In genomic region chr17:25410786-25411185, GRCm38 (mm10) we compare ENCODE assay signal across 15 mouse cellular contexts. TPM values are rescaled to one million over a fixed set of nuclear protein-coding genes. Genes with fewer than 3 reads are reported as not detected.
DNase-seq lines count a peak whose midpoint lies in the region; ATAC-seq and TF ChIP-seq lines count a peak whose summit lies in the region.
"Had no signal": no experiment of that assay in that cellular context is flagged by ENCODE, and none has a peak within 500 bp of the region (broad histone marks: within the 10 kb centered on the region; RNA-seq: fewer than 3 reads in every experiment).

No protein-coding gene starts in this region.

- H3K9me3 ChIP-seq in embryonic facial prominence, embryonic 13.5 days, result no peaks in the 10 kb centered on the region
- no peaks in the 10 kb centered on the region for H3K9me3 ChIP-seq in embryonic facial prominence, embryonic 10.5 days
- no peaks in the 10 kb centered on the region for H3K9me3 ChIP-seq in limb, embryonic 15.5 days

- peak overlapping the region; percentile 55; the same call in 1 of the 2 replicates for H3K27ac ChIP-seq in embryonic facial prominence, embryonic 13.5 days
- no peak overlapping the region for H3K27ac ChIP-seq in embryonic facial prominence, embryonic 10.5 days (replicated peaks)
- peak overlapping the region; percentile 61 for H3K27ac ChIP-seq in layer of hippocampus, adult 2 months
- H3K27ac ChIP-seq in limb, embryonic 15.5 days, result 0 out of 2 replicates have a peak overlapping the region, but pooled peaks have one; percentile 47

- WGBS in embryonic facial prominence, embryonic 13.5 days, result 33% methylated on average over 7 of the region's 7 CpGs
- WGBS in embryonic facial prominence, embryonic 10.5 days, result 57% methylated on average over 7 of the region's 7 CpGs
- WGBS in limb, embryonic 15.5 days, result 21% methylated on average over 7 of the region's 7 CpGs

- TF ChIP-seq CTCF in layer of hippocampus, adult 2 months (conservative IDR thresholded peaks at IDR 0.05), result no peak
- no peak for TF ChIP-seq CTCF in brain, embryonic 14.5 days (IDR thresholded peaks at IDR 0.05; ENCODE audit: borderline replicate concordance, extremely low read depth, insufficient read depth, insufficient read length)

- no peak overlapping the region for H3K9ac ChIP-seq in embryonic facial prominence, embryonic 13.5 days
- H3K9ac ChIP-seq in limb, embryonic 15.5 days, result no peak overlapping the region

- TF ChIP-seq POLR2A in brain, embryonic 14.5 days (IDR thresholded peaks at IDR 0.05; ENCODE audit: borderline replicate concordance, extremely low read depth, insufficient read depth, insufficient read length, poor library complexity, severe bottlenecking), result no peak

- no peak for ATAC-seq in embryonic facial prominence, embryonic 13.5 days (ENCODE audit: insufficient number of reproducible peaks, insufficient read depth, low FRiP score, low TSS enrichment, low read depth)
- no peak for ATAC-seq in limb, embryonic 15.5 days (ENCODE audit: insufficient number of reproducible peaks, low FRiP score, low TSS enrichment, low read depth)
- ATAC-seq in CD4-positive, CD25-positive, alpha-beta regulatory T cell, adult 4 months, result no peak

- peaks cover 78% of the 10 kb centered on the region for H3K4me1 ChIP-seq in embryonic facial prominence, embryonic 13.5 days
- peaks cover 70% of the 10 kb centered on the region for H3K4me1 ChIP-seq in embryonic facial prominence, embryonic 10.5 days
- H3K4me1 ChIP-seq in limb, embryonic 15.5 days, result peaks cover 73% of the 10 kb centered on the region

- H3K4me2 ChIP-seq in embryonic facial prominence, embryonic 13.5 days, result no peak overlapping the region
- no peak overlapping the region for H3K4me2 ChIP-seq in limb, embryonic 15.5 days

- DNase-seq in embryonic facial prominence, embryonic 10.5 days (ENCODE audit: low spot score), result no peak
- no peak for DNase-seq in layer of hippocampus, adult 2 months (ENCODE audit: low spot score in 2 of 2)
- DNase-seq in layer of hippocampus, postnatal 25 days (ENCODE audit: extremely low spot score in 1 of 2, low spot score in 1 of 2), result no peak
- DNase-seq in brain, embryonic 14.5 days (ENCODE audit: low read depth), result peak; percentile 66
- no peak for DNase-seq in thymus, postnatal 36 days
- DNase-seq: cerebellum, adult 8-10 months; kidney, postnatal 14 days; lung, adult 2 months; thymus, adult 18-20 months had no signal

- no peaks in the 10 kb centered on the region for H3K27me3 ChIP-seq in embryonic facial prominence, embryonic 13.5 days
- H3K27me3 ChIP-seq in embryonic facial prominence, embryonic 10.5 days (replicated peaks; ENCODE audit: low read depth, poor library complexity, severe bottlenecking), result peaks cover 15% of the 10 kb centered on the region; the same call in 1 of the 2 replicates
- H3K27me3 ChIP-seq in limb, embryonic 15.5 days, result no peaks in the 10 kb centered on the region

- H3K4me3 ChIP-seq in embryonic facial prominence, embryonic 13.5 days, result no peak overlapping the region
- no peak overlapping the region for H3K4me3 ChIP-seq in embryonic facial prominence, embryonic 10.5 days
- no peak overlapping the region for H3K4me3 ChIP-seq in layer of hippocampus, adult 2 months
- H3K4me3 ChIP-seq in limb, embryonic 15.5 days, result no peak overlapping the region

- no peaks in the 10 kb centered on the region for H3K36me3 ChIP-seq in embryonic facial prominence, embryonic 13.5 days
- no peaks in the 10 kb centered on the region for H3K36me3 ChIP-seq in embryonic facial prominence, embryonic 10.5 days (replicated peaks)
- H3K36me3 ChIP-seq in limb, embryonic 15.5 days, result no peaks in the 10 kb centered on the region

RNA-seq across cellular contexts. Expression of gene Cacna1h, which starts 22.8 kb away (rescaled TPM):
- 6.2 and 8.6 TPM in 2 replicates for polyA plus RNA-seq in embryonic facial prominence, embryonic 13.5 days (2015; fragmentation: Nextera tagmentation; extraction: Ambion mirVana)
- 2.9 and 3.3 TPM in 2 replicates for polyA plus RNA-seq in embryonic facial prominence, embryonic 10.5 days (2016; fragmentation: Nextera tagmentation; extraction: Ambion mirVana)
- 100 to 1,000 TPM; 121 to 142 TPM for total RNA-seq in layer of hippocampus, adult 2 months (2021)
- total RNA-seq in layer of hippocampus, postnatal 25 days (2021), result 100 to 1,000 TPM in 1 of 2 experiments, 10 to 100 TPM in 1; 91.0 to 119 TPM
- polyA plus RNA-seq in brain, embryonic 14.5 days (2012; rRNA removed), result 90.4 and 118 TPM in 2 replicates
- polyA plus RNA-seq in limb, embryonic 15.5 days (2015; fragmentation: Nextera tagmentation; extraction: Ambion mirVana), result 3.8 and 4.8 TPM in 2 replicates
- polyA plus RNA-seq in CD4-positive, CD25-positive, alpha-beta regulatory T cell, adult 4 months (2017; shearing (Covaris generic)), result not detected
- polyA plus RNA-seq: C2C12 had no signal

RNA-seq across cellular contexts. Expression of gene Tpsg1, which starts 41.7 kb away (rescaled TPM):
- 1.0 and 2.2 TPM in 2 replicates for polyA plus RNA-seq in embryonic facial prominence, embryonic 13.5 days (2015; fragmentation: Nextera tagmentation; extraction: Ambion mirVana)
- polyA plus RNA-seq in embryonic facial prominence, embryonic 10.5 days (2016; fragmentation: Nextera tagmentation; extraction: Ambion mirVana), result not detected in 2 replicates
- total RNA-seq in layer of hippocampus, adult 2 months (2021), result not detected
- total RNA-seq in layer of hippocampus, postnatal 25 days (2021), result not detected
- polyA plus RNA-seq in brain, embryonic 14.5 days (2012; rRNA removed), result 0.45 and 0.72 TPM in 2 replicates
- polyA plus RNA-seq in limb, embryonic 15.5 days (2015; fragmentation: Nextera tagmentation; extraction: Ambion mirVana), result 14.4 and 16.6 TPM in 2 replicates
- polyA plus RNA-seq in CD4-positive, CD25-positive, alpha-beta regulatory T cell, adult 4 months (2017; shearing (Covaris generic)), result not detected
- total RNA-seq: megakaryocyte-erythroid progenitor cell, adult 5-6 weeks had no signal
- polyA plus RNA-seq: C2C12 had no signal

RNA-seq across cellular contexts. Expression of gene Tekt4, which starts 43.6 kb away (rescaled TPM):
- polyA plus RNA-seq in embryonic facial prominence, embryonic 13.5 days (2015; fragmentation: Nextera tagmentation; extraction: Ambion mirVana), result not detected in 2 replicates
- 0.33 TPM in 1 of 2 replicates, not detected in the other for polyA plus RNA-seq in embryonic facial prominence, embryonic 10.5 days (2016; fragmentation: Nextera tagmentation; extraction: Ambion mirVana)
- 1 to 10 TPM; 1.8 to 2.0 TPM for total RNA-seq in layer of hippocampus, adult 2 months (2021)
- 1 to 10 TPM; 1.7 to 2.4 TPM for total RNA-seq in layer of hippocampus, postnatal 25 days (2021)
- polyA plus RNA-seq in brain, embryonic 14.5 days (2012; rRNA removed), result 1.1 and 1.4 TPM in 2 replicates
- polyA plus RNA-seq in limb, embryonic 15.5 days (2015; fragmentation: Nextera tagmentation; extraction: Ambion mirVana), result not detected in 2 replicates
- polyA plus RNA-seq in CD4-positive, CD25-positive, alpha-beta regulatory T cell, adult 4 months (2017; shearing (Covaris generic)), result not detected
- total RNA-seq: megakaryocyte-erythroid progenitor cell, adult 5-6 weeks had no signal
- polyA plus RNA-seq: C2C12; small intestine, adult 2 months had no signal

RNA-seq across cellular contexts. Expression of gene Tpsb2, which starts 44.7 kb away (rescaled TPM):
- 0.95 and 3.7 TPM in 2 replicates for polyA plus RNA-seq in embryonic facial prominence, embryonic 13.5 days (2015; fragmentation: Nextera tagmentation; extraction: Ambion mirVana)
- polyA plus RNA-seq in embryonic facial prominence, embryonic 10.5 days (2016; fragmentation: Nextera tagmentation; extraction: Ambion mirVana), result not detected in 2 replicates
- total RNA-seq in layer of hippocampus, adult 2 months (2021), result under 1 TPM in 1 of 2 experiments, not detected in 1; 0.82 TPM
- 1 to 10 TPM in 1 of 2 experiments, under 1 TPM in 1; 0.35 to 1.2 TPM for total RNA-seq in layer of hippocampus, postnatal 25 days (2021)
- 0.62 and 2.5 TPM in 2 replicates for polyA plus RNA-seq in brain, embryonic 14.5 days (2012; rRNA removed)
- polyA plus RNA-seq in limb, embryonic 15.5 days (2015; fragmentation: Nextera tagmentation; extraction: Ambion mirVana), result 209 and 239 TPM in 2 replicates
- not detected for polyA plus RNA-seq in CD4-positive, CD25-positive, alpha-beta regulatory T cell, adult 4 months (2017; shearing (Covaris generic))
- total RNA-seq: megakaryocyte-erythroid progenitor cell, adult 5-6 weeks had no signal
- polyA plus RNA-seq: C2C12; small intestine, adult 2 months had no signal
